Mouse (Mus musculus): ENCODE data around the gene Traf1.

The Traf1 gene

DNA sequence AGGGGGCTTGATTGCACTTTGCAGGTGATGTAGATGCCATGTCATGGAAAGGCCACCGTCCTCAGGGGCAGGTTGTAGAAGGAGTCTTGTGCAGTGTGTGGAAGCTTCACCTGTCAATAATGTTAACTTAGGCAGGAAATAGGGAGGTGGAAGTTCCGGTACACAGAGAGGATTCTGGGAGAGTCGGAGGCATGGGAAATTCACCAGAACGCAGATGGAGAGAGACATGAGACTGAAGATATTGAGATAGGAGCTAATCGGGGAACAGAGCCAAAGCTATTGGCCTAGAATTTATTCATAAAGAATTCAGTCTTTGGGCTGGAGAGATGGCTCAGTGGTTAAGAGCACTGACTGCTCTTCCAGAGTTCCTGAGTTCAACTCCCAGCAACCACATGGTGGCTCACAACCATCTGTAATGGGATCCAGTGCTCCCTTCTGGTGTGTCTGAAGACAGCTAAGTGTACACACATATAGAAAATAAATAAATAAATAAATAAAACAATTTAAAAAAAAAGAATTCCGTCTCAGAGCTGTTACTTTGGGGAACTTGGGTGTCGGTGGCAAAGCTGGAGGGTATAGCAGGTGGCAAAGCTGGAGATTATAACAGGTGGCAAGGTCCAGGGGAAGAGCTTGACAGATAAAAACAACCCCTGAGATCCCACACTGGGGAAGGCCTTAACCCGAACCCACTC, 4.8 kb upstream of the Traf1 start:
- no peak for DNase-seq (ENCODE audit: low read depth)

DNA sequence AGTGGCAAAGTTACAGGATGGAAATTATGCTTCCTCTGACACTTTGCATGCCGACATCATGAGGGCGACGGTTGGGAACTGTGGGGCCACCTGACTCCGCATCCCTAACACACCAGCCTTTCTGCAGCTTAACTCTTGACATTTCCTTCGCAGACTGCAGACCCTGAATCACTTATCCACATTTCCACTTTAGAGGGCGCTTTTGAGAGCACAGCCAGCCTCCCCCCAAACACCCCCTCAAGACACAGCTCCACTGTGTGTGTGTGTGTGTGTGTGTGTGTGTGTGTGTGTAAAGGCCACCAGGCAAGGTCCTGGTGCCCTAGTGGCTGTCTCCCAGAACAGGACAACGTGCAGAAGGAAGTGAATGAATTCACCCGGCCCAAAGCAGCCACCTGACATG, 4.2 kb upstream of the Traf1 start:
- DNase-seq (ENCODE audit: low read depth) = no peak

DNA sequence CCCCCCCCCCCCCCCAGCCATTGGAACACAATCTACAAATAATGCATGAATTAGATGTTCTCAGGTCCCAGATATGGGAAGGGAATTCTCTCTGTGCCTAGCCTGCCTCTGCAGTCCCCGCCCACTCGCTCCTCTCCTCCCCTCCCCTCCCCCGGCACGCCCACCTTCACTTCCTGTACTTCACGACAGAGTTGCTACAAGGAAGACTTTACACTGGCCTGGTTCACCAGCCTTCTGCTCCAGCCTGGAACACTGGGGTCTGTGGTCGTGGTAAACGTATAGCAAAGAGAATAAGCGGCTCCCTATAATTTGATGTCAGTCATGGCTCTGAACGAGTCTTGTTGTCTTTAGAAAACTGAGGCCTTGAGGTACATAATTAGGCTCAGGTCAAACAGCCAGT, 3.7 kb upstream of the Traf1 start:
- DNase-seq (ENCODE audit: low read depth) = no peak

DNA sequence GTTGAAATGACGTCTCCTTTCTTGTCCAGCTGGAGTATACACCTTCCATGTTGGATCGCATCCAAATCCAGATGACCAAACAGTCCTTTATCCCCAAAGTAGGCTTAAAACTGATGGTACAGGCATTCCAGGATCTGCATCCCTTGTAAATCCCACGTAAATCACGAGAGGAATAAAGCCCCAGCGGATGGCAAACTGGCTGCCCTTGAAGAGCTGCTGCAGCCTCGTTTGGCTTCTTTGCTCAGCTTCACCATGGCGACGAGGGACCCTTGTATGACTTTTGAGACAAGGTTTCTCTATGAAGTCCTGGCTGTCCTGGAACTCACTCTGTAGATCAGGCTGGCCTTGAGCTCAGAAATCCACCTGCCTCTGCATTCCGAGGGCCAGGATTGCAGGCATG, 3.1 kb upstream of the Traf1 start:
- DNase-seq (ENCODE audit: low read depth) = no peak

DNA sequence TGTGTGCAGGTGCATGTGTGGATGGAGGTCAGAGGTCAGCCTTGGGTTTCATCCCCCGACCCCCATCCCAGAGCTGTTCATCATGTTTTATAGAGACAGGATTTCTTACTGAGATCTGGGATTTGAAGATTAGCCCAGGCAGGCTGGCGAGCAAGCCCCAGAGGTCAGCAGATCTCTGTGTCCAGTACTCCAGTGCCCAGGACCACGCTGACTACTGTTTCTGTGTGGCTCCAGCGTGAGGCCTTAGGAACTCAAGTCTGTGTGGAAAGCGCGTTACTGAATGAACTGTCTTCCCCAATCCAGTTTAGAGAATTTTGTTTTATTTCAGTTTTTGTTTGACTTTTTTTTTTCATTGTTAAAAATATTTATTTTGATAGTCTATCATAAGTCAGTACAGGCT, 2.7 kb upstream of the Traf1 start:
- no peak for DNase-seq (ENCODE audit: low read depth)

DNA sequence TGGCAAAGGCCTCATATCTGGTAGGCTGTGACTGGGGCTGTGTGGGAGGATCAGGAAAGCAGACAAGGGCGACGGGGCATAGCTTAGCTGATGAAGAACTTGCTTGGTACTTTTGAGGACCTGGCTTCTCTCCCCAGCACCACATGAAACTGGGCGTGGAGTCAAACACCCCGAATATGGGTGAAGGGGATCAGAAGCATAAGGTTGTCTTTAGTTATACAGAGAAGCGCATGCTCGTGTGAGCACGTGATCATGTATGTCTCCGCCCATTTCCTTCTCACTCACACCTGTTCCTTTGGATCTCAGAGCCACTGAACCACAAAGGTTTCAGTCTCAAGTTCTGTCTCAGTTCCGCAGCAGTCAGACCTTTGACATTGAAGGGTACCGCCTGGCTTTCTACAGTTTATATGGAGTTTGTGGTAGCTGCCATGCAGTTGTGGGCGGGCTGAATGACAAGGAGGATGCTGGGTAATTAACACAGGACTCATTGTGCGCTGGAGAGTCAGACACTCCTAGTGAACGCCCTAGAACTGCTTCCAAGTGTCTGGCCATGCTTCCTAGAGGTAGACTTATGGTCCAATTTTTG, 1.9 kb upstream of the Traf1 start:
- DNase-seq (ENCODE audit: low read depth) = no peak

DNA sequence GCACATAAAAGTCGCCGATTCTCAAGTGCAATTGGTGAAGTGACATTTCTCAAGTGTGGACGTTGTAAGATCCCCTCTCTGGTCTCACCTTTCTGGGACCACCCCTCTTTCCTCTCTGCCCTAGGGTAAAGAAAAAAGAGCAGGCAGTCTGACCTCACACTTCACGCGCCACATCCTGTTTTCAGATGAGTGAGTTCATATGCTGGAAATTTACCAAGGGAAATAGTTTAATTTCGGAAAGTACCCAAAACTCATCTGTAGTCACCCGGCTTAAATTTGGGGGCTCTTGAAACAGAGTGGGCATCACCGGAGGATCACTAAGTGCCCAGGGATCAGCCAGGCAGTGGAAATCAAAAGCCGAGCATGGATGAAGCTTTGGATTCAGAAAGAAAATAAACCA, 1.3 kb upstream of the Traf1 start:
- no peak for DNase-seq (ENCODE audit: low read depth)

DNA sequence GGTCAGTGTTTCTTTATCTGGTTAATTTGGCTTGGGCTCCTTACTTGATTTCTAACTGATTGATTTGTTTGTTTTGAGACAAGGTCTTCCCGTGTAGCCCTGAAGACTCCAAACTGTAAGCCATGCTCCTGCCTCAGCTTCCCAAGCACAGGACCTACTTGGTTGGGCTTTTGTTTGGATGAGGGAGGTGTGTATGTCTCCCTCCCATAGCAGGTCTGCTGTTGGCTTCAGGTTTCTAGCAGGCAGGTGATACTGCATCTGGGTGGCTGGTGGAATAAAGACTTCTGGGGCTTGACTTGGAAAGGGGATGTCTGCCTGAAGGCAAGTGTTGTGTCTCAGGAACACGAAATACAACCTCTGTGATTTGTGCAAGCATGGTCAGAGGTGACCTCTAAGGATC, 639 bp upstream of the Traf1 start:
- no peak for DNase-seq (ENCODE audit: low read depth)

DNA sequence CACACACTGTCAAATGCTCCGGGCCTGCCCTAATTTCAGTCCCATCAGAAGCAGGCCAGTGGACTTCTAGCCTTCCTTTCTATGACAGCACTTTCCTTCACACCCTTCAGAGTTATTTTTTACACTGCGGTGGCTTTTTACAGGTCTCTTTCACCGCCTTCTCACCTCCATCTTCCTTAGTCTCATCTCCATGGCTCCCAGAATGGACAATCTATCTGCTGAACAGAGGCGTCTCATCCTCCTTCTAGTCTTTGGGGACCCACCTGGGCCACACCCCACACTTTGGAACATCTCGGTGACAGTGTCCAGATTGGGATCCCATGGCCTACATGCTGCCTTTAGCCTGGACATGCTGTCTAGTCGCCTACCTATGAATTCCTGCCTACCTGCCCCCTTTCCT, 606 bp downstream of the Traf1 start:
- no peak for DNase-seq (ENCODE audit: low read depth)

DNA sequence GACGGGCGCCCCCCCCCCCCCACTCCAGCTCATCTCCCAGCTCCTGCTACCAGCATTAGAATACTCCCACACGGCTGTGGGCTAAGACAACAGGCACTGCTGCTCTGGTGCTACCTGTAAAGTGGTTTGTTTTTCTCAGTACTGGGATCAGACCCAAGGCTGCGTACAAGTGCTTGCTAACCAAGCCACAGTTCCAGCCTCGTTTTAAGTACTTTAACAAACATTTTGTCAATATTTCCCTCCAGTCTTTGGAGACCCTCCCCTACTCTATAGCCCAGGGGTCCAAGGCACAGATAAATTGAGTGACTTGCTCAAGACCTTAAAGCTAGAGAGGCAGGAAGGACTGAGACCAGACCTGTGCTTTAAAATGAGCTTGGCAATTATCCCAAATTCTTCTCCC, 1.1 kb downstream of the Traf1 start:
- DNase-seq (ENCODE audit: low read depth) = no peak

DNA sequence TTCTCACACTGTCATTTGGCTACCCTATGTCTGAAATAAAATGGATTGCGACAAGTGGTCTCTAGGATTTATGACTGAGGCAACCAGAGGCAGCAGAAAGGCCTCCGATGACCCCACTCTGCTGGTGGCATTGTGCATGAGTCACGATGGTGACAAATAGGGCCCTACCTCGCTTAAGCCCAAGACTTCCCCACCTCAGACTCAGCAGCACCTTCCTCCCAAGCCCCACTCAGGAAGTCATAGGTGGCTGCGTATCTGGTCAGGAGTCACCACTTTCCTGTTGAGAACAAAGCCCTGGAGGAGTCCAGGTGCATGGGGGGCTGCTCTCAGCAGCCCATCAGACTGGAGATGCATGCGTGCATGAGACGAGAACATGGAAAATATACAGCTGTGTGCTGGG, 3.0 kb downstream of the Traf1 start:
- no peak for DNase-seq (ENCODE audit: low read depth)

DNA sequence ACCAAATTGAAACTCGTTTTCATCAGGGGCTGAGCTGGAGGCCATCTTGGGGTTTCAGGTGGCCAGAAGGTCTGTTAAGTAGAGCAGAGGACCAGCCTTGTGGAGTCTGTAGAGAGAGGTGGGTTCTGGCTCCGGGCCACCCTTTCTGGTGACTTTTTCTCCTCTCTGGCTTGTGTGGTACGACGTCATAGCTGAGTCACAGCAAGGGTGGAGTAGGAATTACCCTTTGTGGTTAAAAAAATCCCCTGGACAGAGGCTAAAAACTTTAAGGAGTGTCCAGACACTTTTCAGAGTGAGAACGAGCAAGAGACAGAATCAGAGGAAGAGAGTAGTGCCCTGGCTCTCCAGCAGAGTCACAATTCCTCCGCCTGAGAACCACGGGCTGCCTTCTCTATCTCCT, 3.5 kb downstream of the Traf1 start:
- DNase-seq (ENCODE audit: low read depth) = peak; percentile 78

DNA sequence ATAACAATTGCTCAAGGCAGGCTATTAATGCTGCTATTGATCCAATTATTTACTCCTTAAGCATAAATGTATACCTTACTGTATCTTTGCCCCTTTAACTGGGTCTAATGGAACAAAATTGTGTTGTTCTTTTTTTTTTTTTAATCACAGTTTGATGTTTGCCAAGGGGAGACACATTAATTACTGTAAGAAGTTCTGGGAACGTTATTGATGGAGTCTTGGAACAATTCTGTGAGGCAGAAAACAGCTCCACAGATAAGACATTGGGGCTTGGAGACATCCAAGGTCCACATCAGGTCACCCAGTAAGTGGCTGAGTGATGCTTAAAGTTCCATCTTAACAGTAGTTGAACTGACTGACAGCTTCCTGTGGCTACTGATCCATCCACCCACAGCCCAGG, 4.2 kb downstream of the Traf1 start:
- DNase-seq (ENCODE audit: low read depth) = no peak

DNA sequence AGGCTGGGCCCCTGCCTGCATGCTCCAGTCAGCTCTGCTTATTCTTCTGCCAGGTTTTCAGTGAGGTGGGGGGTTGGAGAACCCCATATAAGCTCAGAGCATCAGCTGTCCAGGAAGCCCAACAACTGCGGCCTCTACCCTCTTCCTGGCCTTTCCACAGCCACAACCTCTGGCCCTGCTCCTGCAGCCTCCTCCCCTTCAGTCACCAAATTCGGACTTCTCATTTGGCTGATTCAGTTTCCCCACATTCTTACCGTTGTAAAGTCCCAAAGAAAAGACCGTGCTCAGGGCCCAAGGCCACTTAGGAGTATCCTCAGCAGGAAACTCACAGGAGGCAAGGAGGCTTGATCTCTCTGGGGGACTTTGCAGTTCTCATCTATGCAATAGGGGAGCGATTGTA, 4.6 kb downstream of the Traf1 start:
- DNase-seq (ENCODE audit: low read depth) = no peak

DNA sequence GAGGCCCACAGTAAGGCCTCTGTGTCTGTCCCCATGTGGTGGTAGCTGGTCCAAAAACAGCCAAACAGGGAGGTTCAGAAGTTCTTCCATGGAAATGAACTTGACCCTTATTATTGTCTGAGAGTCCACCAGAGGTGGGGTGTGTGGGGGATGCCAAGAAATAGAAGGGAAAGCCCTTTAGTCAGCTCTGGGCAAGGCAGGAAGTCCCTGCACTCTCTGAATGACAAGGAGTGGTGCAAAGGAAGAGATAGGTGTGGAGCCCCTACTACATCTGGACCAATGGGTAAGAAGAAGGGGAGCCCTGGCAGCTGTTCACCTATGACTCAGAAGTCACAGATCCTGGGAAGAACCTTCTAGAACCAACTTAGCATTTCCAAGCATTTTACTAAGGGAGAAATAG, 7.2 kb downstream of the Traf1 start:
- DNase-seq (ENCODE audit: low read depth) = no peak

DNA sequence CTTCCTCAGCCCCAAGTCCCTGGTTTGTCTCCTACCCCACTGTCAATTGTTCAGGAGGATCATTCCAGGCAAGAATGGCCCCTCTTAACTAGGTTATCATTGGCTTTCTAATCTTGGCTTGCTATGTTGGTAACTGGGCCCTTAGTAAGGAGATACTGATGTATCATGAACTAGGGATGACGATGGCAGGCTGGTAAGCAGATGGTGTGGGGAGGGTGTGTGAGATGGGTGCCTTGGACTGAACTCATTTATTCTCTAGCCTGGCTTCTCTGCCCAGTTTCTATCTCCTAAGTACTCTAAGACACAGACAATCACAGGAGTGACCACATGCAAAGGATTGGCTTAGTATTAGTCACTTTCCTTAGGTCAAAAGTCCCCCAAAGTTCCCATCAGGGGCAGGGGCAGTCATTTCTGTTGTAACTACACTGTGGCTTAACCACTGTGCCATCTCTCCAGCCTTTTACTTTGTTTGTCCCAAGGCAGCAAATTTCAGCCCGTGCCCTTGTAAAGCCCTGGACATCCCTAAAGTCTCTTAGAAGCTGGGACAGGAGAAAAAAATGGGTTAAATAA, 7.9 kb downstream of the Traf1 start:
- DNase-seq (ENCODE audit: low read depth) = no peak

DNA sequence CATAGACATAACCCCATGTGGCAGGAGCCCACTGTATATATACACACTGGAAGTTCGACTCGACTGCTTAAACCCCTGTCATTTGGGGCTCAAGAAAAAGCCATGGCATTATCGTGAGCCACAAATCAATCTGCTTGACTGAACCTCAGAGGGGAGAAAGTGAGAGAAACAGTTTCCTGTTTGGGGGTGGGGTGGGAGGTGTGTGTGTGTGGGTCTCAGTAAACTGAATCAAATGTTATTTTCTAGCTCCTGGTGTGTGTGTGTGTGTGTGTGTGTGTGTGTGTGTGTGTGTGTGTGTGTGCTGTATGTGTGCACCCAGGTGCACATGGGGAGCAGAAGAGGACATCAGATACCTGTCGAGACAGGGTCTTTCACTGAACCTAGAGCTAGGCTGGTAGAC, 8.6 kb downstream of the Traf1 start:
- DNase-seq (ENCODE audit: low read depth) = no peak

DNA sequence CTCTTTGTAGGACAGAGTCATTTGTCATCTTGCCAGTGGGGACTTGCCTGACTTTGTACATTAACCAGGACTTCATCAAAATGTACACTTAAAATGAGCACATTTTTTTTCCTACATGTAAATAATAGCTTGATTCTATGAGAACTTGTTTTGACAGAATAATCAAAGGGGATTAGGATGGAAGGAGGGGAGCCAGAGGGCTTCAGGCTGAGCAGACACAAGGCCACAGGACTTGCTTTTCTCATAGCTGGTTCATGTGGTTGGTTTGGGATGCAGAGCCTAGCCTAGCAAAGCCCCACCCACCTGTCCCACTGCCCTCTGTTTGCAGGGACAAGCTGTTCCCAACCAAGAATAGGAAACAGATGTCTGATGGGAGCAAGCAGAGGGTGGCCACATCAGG, 10.1 kb downstream of the Traf1 start:
- DNase-seq (ENCODE audit: low read depth) = no peak

DNA sequence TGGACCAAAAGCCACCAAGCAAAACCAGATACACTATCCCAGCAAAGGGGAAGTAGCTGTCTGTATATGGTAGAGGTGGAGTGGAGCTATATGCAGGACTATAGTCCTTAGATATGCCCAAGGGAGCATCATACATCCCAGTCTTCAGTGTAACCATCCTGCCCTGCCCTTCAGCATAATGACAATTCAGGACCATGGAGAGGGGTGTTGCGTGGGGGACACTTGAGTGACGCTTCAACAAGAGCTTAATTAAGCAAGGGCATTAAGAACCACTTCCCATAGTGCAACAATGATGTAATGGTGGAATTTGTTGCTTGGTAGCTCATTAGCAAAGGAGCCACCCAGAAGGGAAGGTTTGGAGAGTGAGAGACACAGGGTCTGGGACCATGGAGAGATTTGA, 12.9 kb downstream of the Traf1 start:
- DNase-seq (ENCODE audit: low read depth) = no peak

DNA sequence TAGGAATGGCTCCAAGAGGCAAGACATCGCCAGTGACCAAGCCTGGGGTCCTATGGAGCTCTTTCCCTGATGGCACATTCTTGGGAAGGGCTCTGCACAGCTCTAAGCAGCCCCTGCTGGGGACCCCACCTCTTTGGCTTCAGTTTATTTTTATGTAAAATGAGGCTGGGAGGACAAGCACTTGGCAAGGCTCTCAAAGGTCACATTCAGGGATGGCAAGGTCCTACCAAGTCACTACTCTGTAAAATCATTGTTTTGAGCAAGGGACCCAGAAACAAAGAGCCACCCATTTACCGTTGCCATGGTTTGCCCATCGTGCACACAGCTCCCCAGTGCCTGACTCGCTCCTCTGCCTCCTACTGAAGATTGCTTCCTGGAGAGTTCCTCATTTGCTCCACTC, 15.5 kb downstream of the Traf1 start:
- no peak for DNase-seq (ENCODE audit: low read depth)

DNA sequence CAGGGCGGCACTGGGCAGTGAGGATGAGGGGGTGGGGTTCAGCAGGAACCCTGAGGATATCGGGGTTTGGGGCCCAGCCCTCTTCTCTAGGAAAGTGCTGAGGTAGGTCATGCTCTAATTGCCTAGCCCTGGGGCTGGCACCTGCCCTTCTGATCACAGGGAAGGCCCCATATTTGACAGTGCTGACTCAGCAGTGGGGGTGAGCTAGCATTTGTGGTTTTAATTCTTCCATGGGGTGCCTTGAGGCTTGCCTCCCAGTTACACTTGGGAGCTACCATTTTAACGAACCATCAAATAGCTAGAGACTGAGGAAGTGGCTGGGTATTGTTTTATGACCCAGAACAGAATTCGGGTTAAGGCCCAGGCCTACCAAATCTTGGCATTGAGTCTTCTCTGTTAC, 16.0 kb downstream of the Traf1 start:
- DNase-seq (ENCODE audit: low read depth) = no peak

DNA sequence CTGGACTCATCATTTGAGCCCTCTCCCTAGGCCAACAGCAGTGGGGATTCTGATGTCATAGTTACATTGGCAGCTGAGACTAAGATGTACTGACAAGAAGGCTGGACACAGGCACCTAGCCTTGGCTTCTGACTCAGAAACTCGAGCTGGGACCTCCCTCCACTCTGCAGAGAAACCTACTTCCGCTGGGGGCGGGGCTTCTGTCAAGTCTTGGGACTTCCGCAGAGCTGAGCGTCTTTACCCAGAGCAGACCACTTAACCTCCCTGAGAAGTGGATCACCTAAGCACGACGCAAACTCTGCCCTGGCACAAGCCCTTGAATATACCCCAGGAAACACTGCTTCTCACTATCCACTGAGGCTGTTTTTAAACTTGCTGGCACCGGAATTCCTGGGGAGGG, 16.8 kb downstream of the Traf1 start:
- no peak for DNase-seq (ENCODE audit: low read depth)

DNA sequence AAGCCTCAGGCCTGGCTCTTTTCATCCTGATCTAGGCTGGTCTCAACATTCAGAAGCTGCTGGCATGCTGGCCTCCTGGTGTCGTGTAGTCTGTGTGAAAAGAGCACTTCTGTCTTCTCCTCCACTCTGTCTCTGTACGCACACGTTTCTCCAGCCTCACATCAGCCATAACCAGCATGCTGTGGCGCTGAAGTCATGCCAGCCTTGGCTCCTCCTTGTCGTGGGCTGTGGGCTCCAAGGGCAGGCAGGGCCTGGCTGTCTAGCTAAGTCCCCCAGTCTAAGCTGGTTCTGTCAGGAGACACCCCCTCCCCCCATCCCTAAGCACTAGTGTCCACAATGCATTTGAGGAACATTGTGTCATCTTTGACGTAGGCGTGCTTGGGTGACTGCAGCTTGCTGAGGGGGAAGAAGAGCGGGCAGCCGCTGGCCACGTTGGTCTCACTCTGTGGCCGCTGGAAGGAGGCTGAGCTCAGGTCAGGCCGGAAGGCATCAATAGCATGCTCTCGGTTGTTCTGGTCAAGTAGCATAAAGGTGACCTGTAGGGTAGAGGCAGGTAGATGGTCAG, 17.9 kb downstream of the Traf1 start:
- no peak for DNase-seq (ENCODE audit: low read depth)
